Mouse (Mus musculus) MEL (cell line): Measurements from ENCODE around the gene Cyth2. TPM values are rescaled to one million over a fixed set of nuclear protein-coding genes. Genes with fewer than 3 reads are reported as not detected.

Experiments
- DNase-seq: peaks from one replicate; pipeline ENCODE4 v3.0.0; 2011; ENCODE audit warnings: low read depth, low spot score
- H3K27ac ChIP-seq: 2 replicates; pipeline ENCODE4 v1.5.1; 2012; ENCODE audit warnings: low read depth, mild to moderate bottlenecking, control low read depth, low read length, moderate library complexity; ENCODE audit not compliant: control insufficient read depth
- H3K27me3 ChIP-seq, 2 experiments: fragments of 150-350 bp in 1 of 2; sonication (generic) in 1 of 2; 2 replicates each; pipeline ENCODE4 v1.6.1; 2012; ENCODE audit warnings: low read length in 2 of 2, mild to moderate bottlenecking in 2 of 2, improper control_type of control experiment in 1 of 2, moderate library complexity in 1 of 2; ENCODE audit not compliant: insufficient read depth in 2 of 2, control insufficient read depth in 1 of 2
- H3K36me3 ChIP-seq, 2 experiments: 2 replicates each; pipeline ENCODE4 v1.6.1; 2012 to 2014; ENCODE audit warnings: low read length in 2 of 2, improper control_type of control experiment in 1 of 2, inconsistent platforms in 1 of 2, mild to moderate bottlenecking in 1 of 2; ENCODE audit not compliant: insufficient read depth in 2 of 2, control insufficient read depth in 1 of 2
- H3K4me1 ChIP-seq, 2 experiments: fragments of 150-350 bp in 1 of 2; sonication (generic) in 1 of 2; 2 replicates each; pipeline ENCODE4 v1.6.1; 2012; ENCODE audit warnings: low read length in 2 of 2, improper control_type of control experiment in 1 of 2, mild to moderate bottlenecking in 1 of 2; ENCODE audit not compliant: insufficient read depth in 2 of 2, control insufficient read depth in 1 of 2
- H3K4me3 ChIP-seq, 2 experiments: fragments of 150-350 bp in 1 of 2; sonication (generic) in 1 of 2; 2 replicates each; pipeline ENCODE4 v1.5.1; 2012; ENCODE audit warnings: low read depth in 2 of 2, low read length in 2 of 2, mild to moderate bottlenecking in 2 of 2, moderate library complexity in 2 of 2, control low read depth in 1 of 2, improper control_type of control experiment in 1 of 2; ENCODE audit not compliant: control insufficient read depth in 1 of 2, insufficient read depth in 1 of 2
- H3K79me2 ChIP-seq: 2 replicates; pipeline ENCODE4 v1.6.1; 2012; ENCODE audit warnings: mild to moderate bottlenecking, low read length, moderate library complexity; ENCODE audit not compliant: control insufficient read depth, poor library complexity, insufficient read depth
- H3K9ac ChIP-seq: 2 replicates; pipeline ENCODE4 v1.6.1; 2012; ENCODE audit warnings: low read depth, mild to moderate bottlenecking, control low read depth, low read length, moderate library complexity; ENCODE audit not compliant: control insufficient read depth, poor library complexity, severe bottlenecking
- H3K9me3 ChIP-seq: fragments of 150-350 bp; sonication (generic); replicated peaks from 2 replicates; pipeline ENCODE4 v1.6.1; 2012; ENCODE audit warnings: mild to moderate bottlenecking, low read length, improper control_type of control experiment, moderate library complexity; ENCODE audit not compliant: insufficient read depth
- CHD2 ChIP-seq: IDR thresholded peaks from 2 replicates; pipeline ENCODE4 v1.6.1; 2011; ENCODE audit warnings: low read length, improper control_type of control experiment
- ETS1 ChIP-seq: IDR thresholded peaks from 2 replicates; pipeline ENCODE4 v1.6.1; 2012; ENCODE audit warnings: low read depth, mild to moderate bottlenecking, inconsistent platforms, low read length, improper control_type of control experiment, moderate library complexity
- GABPA ChIP-seq: IDR thresholded peaks from 2 replicates; pipeline ENCODE4 v1.6.1; 2012; ENCODE audit warnings: low read depth, mild to moderate bottlenecking, inconsistent platforms, low read length, improper control_type of control experiment, moderate library complexity
- HCFC1 ChIP-seq: IDR thresholded peaks from 2 replicates; pipeline ENCODE4 v1.6.1; 2012; ENCODE audit warnings: low read depth, mild to moderate bottlenecking, inconsistent platforms, low read length, improper control_type of control experiment, moderate library complexity
- MAFK ChIP-seq: IDR thresholded peaks from 2 replicates; pipeline ENCODE4 v1.6.1; 2011; ENCODE audit warnings: low read depth, mild to moderate bottlenecking, low read length, improper control_type of control experiment, borderline replicate concordance
- MAX ChIP-seq: IDR thresholded peaks from 2 replicates; pipeline ENCODE4 v1.6.1; 2011; ENCODE audit warnings: low read length, improper control_type of control experiment
- MAZ ChIP-seq: IDR thresholded peaks from 2 replicates; pipeline ENCODE4 v1.6.1; 2012; ENCODE audit warnings: low read depth, mild to moderate bottlenecking, inconsistent platforms, low read length, improper control_type of control experiment
- MEF2A ChIP-seq: IDR thresholded peaks from 2 replicates; pipeline ENCODE4 v1.6.1; 2014; ENCODE audit warnings: low read depth, mild to moderate bottlenecking, inconsistent platforms, low read length, improper control_type of control experiment; ENCODE audit not compliant: poor library complexity, insufficient replicate concordance, severe bottlenecking; ENCODE audit errors: extremely low read depth
- MYC ChIP-seq: IDR thresholded peaks from 2 replicates; pipeline ENCODE4 v1.6.1; 2011; ENCODE audit warnings: low read depth, mild to moderate bottlenecking, low read length, improper control_type of control experiment, moderate library complexity
- NELFE ChIP-seq: IDR thresholded peaks from 2 replicates; pipeline ENCODE4 v1.6.1; 2011; ENCODE audit warnings: low read depth, low read length, improper control_type of control experiment
- NRF1 ChIP-seq: IDR thresholded peaks from 2 replicates; pipeline ENCODE4 v1.6.1; 2014; ENCODE audit warnings: low read depth, mild to moderate bottlenecking, inconsistent platforms, low read length, improper control_type of control experiment, moderate library complexity; ENCODE audit not compliant: poor library complexity, insufficient read depth, severe bottlenecking
- POLR2AphosphoS5 ChIP-seq: IDR thresholded peaks from 2 replicates; pipeline ENCODE4 v1.6.1; 2012; ENCODE audit warnings: low read depth, borderline replicate concordance, mild to moderate bottlenecking, inconsistent platforms, low read length, moderate library complexity, mixed read lengths
- SIN3A ChIP-seq: IDR thresholded peaks from 2 replicates; pipeline ENCODE4 v1.6.1; 2012; ENCODE audit warnings: low read length, improper control_type of control experiment, inconsistent platforms
- SMC3 ChIP-seq: IDR thresholded peaks from 2 replicates; pipeline ENCODE4 v1.6.1; 2011; ENCODE audit warnings: low read depth, low read length, improper control_type of control experiment
- TAL1 ChIP-seq: IDR thresholded peaks from 2 replicates; pipeline ENCODE4 v1.6.1; 2012; ENCODE audit warnings: mild to moderate bottlenecking, inconsistent platforms, low read length, moderate library complexity, mixed read lengths
- TBP ChIP-seq: IDR thresholded peaks from 2 replicates; pipeline ENCODE4 v1.8.0; 2011; ENCODE audit warnings: low read depth, low read length, improper control_type of control experiment
- ZC3H11A ChIP-seq: IDR thresholded peaks from 2 replicates; pipeline ENCODE4 v1.6.1; 2012; ENCODE audit warnings: low read depth, mild to moderate bottlenecking, inconsistent platforms, low read length, improper control_type of control experiment
- ZKSCAN1 ChIP-seq: IDR thresholded peaks from 2 replicates; pipeline ENCODE4 v1.6.1; 2012; ENCODE audit warnings: low read depth, mild to moderate bottlenecking, inconsistent platforms, low read length, improper control_type of control experiment, moderate library complexity
- ZMIZ1 ChIP-seq: IDR thresholded peaks from 2 replicates; pipeline ENCODE4 v1.6.1; 2012; ENCODE audit warnings: low read depth, mild to moderate bottlenecking, inconsistent platforms, low read length, improper control_type of control experiment, moderate library complexity
- ZNF384 ChIP-seq: IDR thresholded peaks from 2 replicates; pipeline ENCODE4 v1.6.1; 2012; ENCODE audit warnings: low read depth, mild to moderate bottlenecking, inconsistent platforms, low read length, improper control_type of control experiment
- polyA plus RNA-seq, 2 experiments: library from polyadenylated mRNA; stranded (reverse) in 1 of 2; unstranded in 1 of 2; fragments of >175 nt in 1 of 2; fragments of >200 nt in 1 of 2; gene quantifications; 2 replicates each; pipeline versions ENCODE4 v1.2.1 to v1.2.4; 2012; ENCODE audit warnings: low replicate concordance in 2 of 2, low read depth in 1 of 2; ENCODE audit not compliant: insufficient read length in 2 of 2, insufficient read depth in 1 of 2, missing spikeins in 1 of 2
- total RNA-seq: library from RNA; depleted of rRNA; stranded (reverse); fragments of 300-350 nt; gene quantifications from 2 replicates; pipeline ENCODE4 v1.2.3, GENCODE M21; 2012

The Cyth2 gene
- total and polyA plus RNA-seq, 3 experiments: 52.9 to 92.2 TPM; not detected in 1

- Histone ChIP-seq H3K36me3 (peaks cover 4 to 13% of the 10 kb centered on the region in 2 experiments), H3K4me1 (peaks cover 11 to 22% of the 10 kb centered on the region in 2 experiments), H3K9me3 (no peaks in the 10 kb centered on the region), H3K4me3 (peak overlapping the region in 1 of 2 experiments; percentile 8; a peak in 1 of 4 replicates), H3K79me2 (peaks cover 12% of the 10 kb centered on the region), H3K27me3 (no peaks in the 10 kb centered on the region), H3K27ac (no peak overlapping the region), H3K9ac (no peak overlapping the region)
- no peak for DNase-seq
- no peak for TF ChIP-seq ZNF384
- TF ChIP-seq MYC: no peak
- TF ChIP-seq NELFE: no peak
- no peak for TF ChIP-seq HCFC1
- TF ChIP-seq MEF2A: no peak
- TF ChIP-seq NRF1: no peak
- no peak for TF ChIP-seq ZC3H11A
- no peak for TF ChIP-seq MAX
- no peak for TF ChIP-seq SIN3A
- TF ChIP-seq MAFK: no peak
- TF ChIP-seq CHD2: no peak
- no peak for TF ChIP-seq GABPA
- no peak for TF ChIP-seq POLR2AphosphoS5
Observed at GRCm38 (mm10) chr7:45814841-45815240, 460 bp upstream of the Cyth2 start.

GRCm38 (mm10) chr7:45812921-45813320, 1.5 kb downstream of the Cyth2 start:
- peak overlapping the region; percentile 99 for H3K9ac ChIP-seq
- H3K27ac ChIP-seq: no peak overlapping the region
- DNase-seq: no peak
- H3K27me3 ChIP-seq: no peaks in the 10 kb centered on the region
- peaks cover 8 to 13% of the 10 kb centered on the region in 2 experiments for H3K36me3 ChIP-seq
- TF ChIP-seq TAL1 (no peak), TBP (no peak), ETS1 (no peak), ZMIZ1 (no peak), POLR2AphosphoS5 (no peak), MAFK (no peak), ZC3H11A (no peak), MAZ (no peak), NELFE (no peak), MEF2A (no peak), HCFC1 (no peak), ZKSCAN1 (no peak), SMC3 (no peak)
- no peaks in the 10 kb centered on the region for H3K9me3 ChIP-seq
- peaks cover 12% of the 10 kb centered on the region for H3K79me2 ChIP-seq
- peaks cover 11 to 22% of the 10 kb centered on the region in 2 experiments for H3K4me1 ChIP-seq
- no peak overlapping the region for H3K4me3 ChIP-seq
